Mouse (Mus musculus) thymus, postnatal 4 days (tissue): ENCODE data around the gene Trmt2a.

Experiments
- DNase-seq: peaks from one replicate; pipeline ENCODE4 v3.0.0; 2021

Trmt2a gene

GRCm38 (mm10) chr16:18248433-18249363 lies at the start of gene Trmt2a, which contains the start of gene Ranbp1:
Trmt2a (plus strand) TSS chr16:18248679.
Ranbp1 (minus strand) TSS chr16:18248732.
- DNase-seq = peak; percentile 99

GRCm38 (mm10) chr16:18200062-18200461 lies 48.4 kb upstream of the Trmt2a start:
- no peak for DNase-seq

GRCm38 (mm10) chr16:18201620-18202019 lies 46.9 kb upstream of the Trmt2a start:
- no peak for DNase-seq

- DNase-seq = no peak
Measured at GRCm38 (mm10) chr16:18202061-18202460, 46.4 kb upstream of the Trmt2a start.

- no peak for DNase-seq
Measured at GRCm38 (mm10) chr16:18203430-18204091, 44.9 kb upstream of the Trmt2a start.

- peak; percentile 79 for DNase-seq
Measured at GRCm38 (mm10) chr16:18210701-18211416, 37.6 kb upstream of the Trmt2a start.

- peak; percentile 95 for DNase-seq
Measured at GRCm38 (mm10) chr16:18211417-18212171, 36.9 kb upstream of the Trmt2a start.

- no peak for DNase-seq
Measured at GRCm38 (mm10) chr16:18213689-18214088, 34.8 kb upstream of the Trmt2a start.

- no peak for DNase-seq
Measured at GRCm38 (mm10) chr16:18214858-18215257, 33.6 kb upstream of the Trmt2a start.

GRCm38 (mm10) chr16:18217579-18217978 lies 30.9 kb upstream of the Trmt2a start, which contains the start of gene Ccdc188:
Ccdc188 (plus strand) TSS chr16:18217879.
- DNase-seq = no peak

- no peak for DNase-seq
Measured at GRCm38 (mm10) chr16:18218580-18218996, 29.9 kb upstream of the Trmt2a start.

GRCm38 (mm10) chr16:18220001-18220400 lies 28.5 kb upstream of the Trmt2a start:
- peak; percentile 77 for DNase-seq

GRCm38 (mm10) chr16:18220856-18221542 lies 27.5 kb upstream of the Trmt2a start:
- no peak for DNase-seq

GRCm38 (mm10) chr16:18221543-18221898 lies 27.0 kb upstream of the Trmt2a start:
- peak; percentile 75 for DNase-seq

GRCm38 (mm10) chr16:18222188-18222587 lies 26.3 kb upstream of the Trmt2a start:
- no peak for DNase-seq

GRCm38 (mm10) chr16:18227187-18227586 lies 21.3 kb upstream of the Trmt2a start:
- DNase-seq = peak; percentile 8

GRCm38 (mm10) chr16:18227897-18228422 lies 20.5 kb upstream of the Trmt2a start:
- DNase-seq = peak; percentile 15

GRCm38 (mm10) chr16:18228856-18229255 lies 19.6 kb upstream of the Trmt2a start:
- peak; percentile 14 for DNase-seq

GRCm38 (mm10) chr16:18229622-18230021 lies 18.9 kb upstream of the Trmt2a start:
- peak; percentile 31 for DNase-seq

GRCm38 (mm10) chr16:18230617-18231016 lies 17.9 kb upstream of the Trmt2a start:
- DNase-seq = peak; percentile 35

GRCm38 (mm10) chr16:18231047-18231446 lies 17.4 kb upstream of the Trmt2a start:
- DNase-seq = peak; percentile 44
